In genomic region chr17:12371310-12371925, GRCm38 (mm10) we compare ENCODE assay signal across 7 mouse cellular contexts. TPM values are rescaled to one million over a fixed set of nuclear protein-coding genes. Genes with fewer than 3 reads are reported as not detected.
DNase-seq lines count a peak whose midpoint lies in the region; ATAC-seq lines count a peak whose summit lies in the region.

No protein-coding gene starts in this region.

- H3K27me3 ChIP-seq in heart, embryonic 16.5 days (ENCODE audit: control insufficient read depth, insufficient read depth, low read length) = no peaks in the 10 kb centered on the region
- H3K27me3 ChIP-seq in liver, embryonic 11.5 days (replicated peaks; ENCODE audit: control insufficient read depth, insufficient read depth, low read length) = no peaks in the 10 kb centered on the region
- no peaks in the 10 kb centered on the region for H3K27me3 ChIP-seq in neural tube, embryonic 12.5 days (replicated peaks)

- H3K9ac ChIP-seq in heart, embryonic 16.5 days (ENCODE audit: low read length) = 0 out of 2 replicates have a peak overlapping the region, but pooled peaks have one; percentile 13
- H3K9ac ChIP-seq in liver, embryonic 11.5 days (ENCODE audit: low read depth, low read length) = 0 out of 2 replicates have a peak overlapping the region, but pooled peaks have one; percentile 26
- no peak overlapping the region for H3K9ac ChIP-seq in neural tube, embryonic 12.5 days

- peak; percentile 80 for DNase-seq in 3T3-L1 (ENCODE audit: low read depth, low spot score)
- DNase-seq in CD4-positive, CD25-positive, alpha-beta regulatory T cell, adult 2 months (ENCODE audit: low read depth, low spot score) = peak; percentile 72
- peak; percentile 59 to 65 for DNase-seq in cerebellum, postnatal 14 days
- DNase-seq in liver, embryonic 11.5 days (ENCODE audit: low spot score) = no peak
- DNase-seq in adrenal gland, adult 8-10 months = no peak

- ATAC-seq in heart, embryonic 16.5 days (replicated peaks; ENCODE audit: extremely low read depth, insufficient read depth, low FRiP score) = no peak
- no peak for ATAC-seq in liver, embryonic 11.5 days (replicated peaks; ENCODE audit: low FRiP score)
- ATAC-seq in neural tube, embryonic 12.5 days (ENCODE audit: low FRiP score, low read depth) = no peak

- H3K4me1 ChIP-seq in heart, embryonic 16.5 days (ENCODE audit: control insufficient read depth, insufficient read depth, low read length) = peaks cover 5% of the 10 kb centered on the region
- H3K4me1 ChIP-seq in liver, embryonic 11.5 days (replicated peaks; ENCODE audit: control insufficient read depth, insufficient read depth, low read length) = peaks cover 4% of the 10 kb centered on the region; the same call in 1 of the 2 replicates
- H3K4me1 ChIP-seq in neural tube, embryonic 12.5 days = peaks cover 3% of the 10 kb centered on the region

- no peaks in the 10 kb centered on the region for H3K9me3 ChIP-seq in heart, embryonic 16.5 days (replicated peaks; ENCODE audit: control insufficient read depth, low read length)
- H3K9me3 ChIP-seq in liver, embryonic 11.5 days (ENCODE audit: control insufficient read depth, low read length) = no peaks in the 10 kb centered on the region
- no peaks in the 10 kb centered on the region for H3K9me3 ChIP-seq in neural tube, embryonic 12.5 days

- no peak overlapping the region for H3K27ac ChIP-seq in heart, embryonic 16.5 days (ENCODE audit: low read length)
- no peak overlapping the region; the same call in 1 of the 2 replicates for H3K27ac ChIP-seq in liver, embryonic 11.5 days (ENCODE audit: low read depth, low read length)
- no peak overlapping the region for H3K27ac ChIP-seq in neural tube, embryonic 12.5 days

- H3K4me2 ChIP-seq in heart, embryonic 16.5 days (ENCODE audit: low read depth, low read length) = peak overlapping the region; percentile 59
- peak overlapping the region; percentile 61 for H3K4me2 ChIP-seq in liver, embryonic 11.5 days
- H3K4me2 ChIP-seq in neural tube, embryonic 12.5 days (replicated peaks) = peak overlapping the region; percentile 38

- H3K4me3 ChIP-seq in heart, embryonic 16.5 days (ENCODE audit: low read length) = peak overlapping the region; percentile 22
- peak overlapping the region; percentile 11; the same call in 1 of the 2 replicates for H3K4me3 ChIP-seq in liver, embryonic 11.5 days (ENCODE audit: low read depth, low read length)
- no peak overlapping the region for H3K4me3 ChIP-seq in neural tube, embryonic 12.5 days

- 33% methylated on average over 10 of the region's 10 CpGs for WGBS in heart, embryonic 16.5 days
- WGBS in liver, embryonic 11.5 days = 27% methylated on average over 10 of the region's 10 CpGs
- 39% methylated on average over 10 of the region's 10 CpGs for WGBS in neural tube, embryonic 12.5 days

- no peaks in the 10 kb centered on the region for H3K36me3 ChIP-seq in heart, embryonic 16.5 days (ENCODE audit: control insufficient read depth, insufficient read depth)
- H3K36me3 ChIP-seq in liver, embryonic 11.5 days (ENCODE audit: control insufficient read depth, insufficient read depth, low read length) = no peaks in the 10 kb centered on the region
- H3K36me3 ChIP-seq in neural tube, embryonic 12.5 days = no peaks in the 10 kb centered on the region

RNA-seq across cellular contexts. Expression of gene Plg, which starts 7.0 kb away (rescaled TPM):
- polyA plus RNA-seq in heart, embryonic 16.5 days (2015; fragmentation: Nextera tagmentation; extraction: Ambion mirVana) = 0.36 and 0.37 TPM in 2 replicates
- 130 and 157 TPM in 2 replicates for polyA plus RNA-seq in liver, embryonic 11.5 days (2014; fragmentation: Nextera tagmentation; extraction: Ambion mirVana)
- polyA plus RNA-seq in neural tube, embryonic 12.5 days (2016; fragmentation: Nextera tagmentation; extraction: Ambion mirVana) = 0.11 and 0.28 TPM in 2 replicates
- total RNA-seq in adrenal gland, adult 8-10 months (2022) = under 1 TPM in 3 of 4 experiments, not detected in 1; 0.21 to 0.78 (median 0.49) TPM

RNA-seq across cellular contexts. Expression of gene Map3k4, which starts 52.8 kb away (rescaled TPM):
- polyA plus RNA-seq in heart, embryonic 16.5 days (2015; fragmentation: Nextera tagmentation; extraction: Ambion mirVana) = 28.1 and 33.4 TPM in 2 replicates
- polyA plus RNA-seq in liver, embryonic 11.5 days (2014; fragmentation: Nextera tagmentation; extraction: Ambion mirVana) = 28.4 and 29.3 TPM in 2 replicates
- polyA plus RNA-seq in neural tube, embryonic 12.5 days (2016; fragmentation: Nextera tagmentation; extraction: Ambion mirVana) = 44.7 and 60.4 TPM in 2 replicates
- total RNA-seq in adrenal gland, adult 8-10 months (2022) = 10 to 100 TPM; 25.3 to 39.6 (median 34.3) TPM

Comparison
In these comparisons a context has a peak if more than half of its experiments do, and no peak if none do; other contexts are left out.
1. DNase-seq: peak in 3T3-L1 (single experiment), CD4-positive, CD25-positive, alpha-beta regulatory T cell, adult 2 months (single experiment) and cerebellum, postnatal 14 days (2 of 2); none in liver, embryonic 11.5 days (single experiment) and adrenal gland, adult 8-10 months (single experiment).
2. RNA of gene Plg, which starts 7.0 kb away (polyA plus RNA-seq): 130 to 157 TPM in liver, embryonic 11.5 days; 0.36 to 0.37 TPM in heart, embryonic 16.5 days and 0.11 to 0.28 TPM in neural tube, embryonic 12.5 days; every median in the first group is over 10 times any median in the second.
3. Peak in every context shown above with its lines, with median percentiles within 50 percentile points of each other: H3K4me2 ChIP-seq.